ENCODE assay signal across 15 mouse cellular contexts in the genomic region with DNA sequence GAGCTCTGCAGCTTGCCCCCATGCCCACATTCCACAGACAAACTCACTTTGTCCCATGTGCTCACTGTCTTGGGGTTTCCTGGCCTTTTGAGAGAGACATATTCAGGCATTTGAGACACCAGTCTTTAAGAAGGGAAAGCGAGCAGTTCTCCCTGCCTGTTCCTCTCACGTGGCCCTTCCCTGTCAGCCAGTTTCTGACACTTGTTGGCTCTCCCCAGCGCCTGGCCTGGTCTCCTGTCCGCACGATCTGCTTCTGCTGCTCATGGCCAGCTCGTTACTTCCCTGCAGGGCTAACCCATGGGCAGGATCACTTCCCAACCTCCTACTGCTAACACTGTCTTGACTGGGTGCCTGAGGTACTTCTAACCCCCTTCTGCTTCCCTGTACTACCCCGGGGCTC.
DNase-seq lines count a peak whose midpoint lies in the region; ATAC-seq lines count a peak whose summit lies in the region.
"Had no signal": no experiment of that assay in that cellular context is flagged by ENCODE, and none has a peak within 500 bp of the region (broad histone marks: within the 10 kb centered on the region; RNA-seq: fewer than 3 reads in every experiment).

No protein-coding gene starts in this region.

- peaks cover 49% of the 10 kb centered on the region for H3K4me1 ChIP-seq in kidney, embryonic 15.5 days
- peaks cover 47% of the 10 kb centered on the region for H3K4me1 ChIP-seq in embryonic facial prominence, embryonic 10.5 days
- peaks cover 47% of the 10 kb centered on the region for H3K4me1 ChIP-seq in hindbrain, embryonic 15.5 days (replicated peaks)

- no peaks in the 10 kb centered on the region for H3K9me3 ChIP-seq in kidney, embryonic 15.5 days (replicated peaks)
- H3K9me3 ChIP-seq in embryonic facial prominence, embryonic 10.5 days, result no peaks in the 10 kb centered on the region
- no peaks in the 10 kb centered on the region for H3K9me3 ChIP-seq in hindbrain, embryonic 15.5 days

- DNase-seq in cerebellum, postnatal 10 days, result peak; percentile 54 to 65
- DNase-seq in cerebellum, postnatal 36 days, result no peak
- DNase-seq in kidney, postnatal 10 days, result peak; percentile 18
- DNase-seq in embryonic facial prominence, embryonic 10.5 days (ENCODE audit: low spot score), result no peak
- no peak for DNase-seq in T-cell, adult 2 months (ENCODE audit: low spot score)
- DNase-seq: adrenal gland, adult 8-10 months; cerebellum, adult 8-10 months; kidney, postnatal 25 days; lung, postnatal 4 days had no signal

- H3K36me3 ChIP-seq in kidney, embryonic 15.5 days, result no peaks in the 10 kb centered on the region
- no peaks in the 10 kb centered on the region for H3K36me3 ChIP-seq in embryonic facial prominence, embryonic 10.5 days (replicated peaks)
- no peaks in the 10 kb centered on the region for H3K36me3 ChIP-seq in hindbrain, embryonic 15.5 days

- no peak overlapping the region for H3K27ac ChIP-seq in kidney, embryonic 15.5 days
- peak overlapping the region; percentile 52 for H3K27ac ChIP-seq in embryonic facial prominence, embryonic 10.5 days (replicated peaks)
- peak overlapping the region; percentile 70; the same call in 1 of the 2 replicates for H3K27ac ChIP-seq in hindbrain, embryonic 15.5 days (replicated peaks)
- H3K27ac ChIP-seq: liver, embryonic 14.5 days had no signal

- no peak overlapping the region for H3K4me2 ChIP-seq in kidney, embryonic 15.5 days
- H3K4me2 ChIP-seq in hindbrain, embryonic 15.5 days, result no peak overlapping the region

- ATAC-seq in kidney, embryonic 15.5 days (replicated peaks; ENCODE audit: low FRiP score), result no peak
- ATAC-seq in hindbrain, embryonic 15.5 days (ENCODE audit: low FRiP score, low read depth), result no peak; the same call in 1 of the 2 replicates
- no peak for ATAC-seq in megakaryocyte, adult 5-6 weeks (ENCODE audit: poor library complexity, severe bottlenecking)
- ATAC-seq: Patski had no signal

- H3K9ac ChIP-seq in kidney, embryonic 15.5 days, result no peak overlapping the region
- H3K9ac ChIP-seq in hindbrain, embryonic 15.5 days, result no peak overlapping the region
- H3K9ac ChIP-seq: liver, embryonic 14.5 days had no signal

- WGBS in kidney, embryonic 15.5 days, result 60% methylated on average over 7 of the region's 7 CpGs
- 72% methylated on average over 7 of the region's 7 CpGs for WGBS in embryonic facial prominence, embryonic 10.5 days
- WGBS in hindbrain, embryonic 15.5 days, result 49% methylated on average over 7 of the region's 7 CpGs

- no peaks in the 10 kb centered on the region for H3K27me3 ChIP-seq in kidney, embryonic 15.5 days
- no peaks in the 10 kb centered on the region for H3K27me3 ChIP-seq in embryonic facial prominence, embryonic 10.5 days (replicated peaks; ENCODE audit: low read depth, poor library complexity, severe bottlenecking)
- no peaks in the 10 kb centered on the region for H3K27me3 ChIP-seq in hindbrain, embryonic 15.5 days
- H3K27me3 ChIP-seq: Patski had no signal

- H3K4me3 ChIP-seq in kidney, embryonic 15.5 days (replicated peaks), result no peak overlapping the region
- no peak overlapping the region for H3K4me3 ChIP-seq in embryonic facial prominence, embryonic 10.5 days
- no peak overlapping the region for H3K4me3 ChIP-seq in hindbrain, embryonic 15.5 days
- H3K4me3 ChIP-seq: erythroblast, embryonic 14.5 days had no signal

Comparison
In these comparisons a context has a peak if more than half of its experiments do, and no peak if none do; other contexts are left out.
1. DNase-seq: peak in cerebellum, postnatal 10 days (2 of 2) and kidney, postnatal 10 days (single experiment); none in cerebellum, postnatal 36 days (0 of 2), embryonic facial prominence, embryonic 10.5 days (single experiment) and T-cell, adult 2 months (single experiment).